Mouse (Mus musculus): Measurements from ENCODE around the gene Gm10198. TPM values are rescaled to one million over a fixed set of nuclear protein-coding genes. Genes with fewer than 3 reads are reported as not detected.

The Gm10198 gene
- total RNA-seq, 2 experiments from 2014 or later = not detected

DNA sequence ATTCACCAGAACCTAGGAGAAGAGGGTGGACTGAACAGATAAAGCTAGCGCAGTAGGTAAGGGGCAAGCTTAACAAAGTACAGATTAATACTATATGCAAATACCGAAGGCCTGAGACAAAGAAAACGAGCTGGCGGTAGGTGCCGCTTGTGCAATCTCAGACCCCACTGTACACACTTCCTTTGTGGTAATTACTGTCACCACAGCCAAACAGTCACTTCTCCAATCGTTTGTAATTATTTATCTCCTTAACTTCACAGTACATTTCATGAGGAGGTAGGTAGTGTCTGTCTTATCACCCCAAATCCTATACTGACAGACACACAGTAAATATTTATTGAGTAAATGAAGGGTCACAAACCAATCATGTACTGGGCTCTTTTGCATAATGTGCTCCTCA, 47.7 kb downstream of the Gm10198 start:
- no peak for DNase-seq
- intact Hi-C loops (cut with DNase I) = no loop called here

Other genes starting within 250 kb of the Gm10198 start
- 10 to 100 TPM; 46.0 to 50.7 TPM for gene Gpbp1, start 102.7 kb upstream of the Gm10198 start, total RNA-seq (2021)
- gene Gm49496, start 42.8 kb upstream of the Gm10198 start, total RNA-seq (2021) = not detected
- gene Mier3, start 88.2 kb downstream of the Gm10198 start, total RNA-seq (2021) = 10 to 100 TPM; 18.5 to 22.4 TPM
- 10 to 100 TPM; 27.8 to 30.0 TPM for gene Map3k1, start 216.2 kb downstream of the Gm10198 start, total RNA-seq (2021)